Mouse (Mus musculus) MEL (cell line): ENCODE results near the gene Trim26. TPM values are rescaled to one million over a fixed set of nuclear protein-coding genes. Genes with fewer than 3 reads are reported as not detected.
"Not testable (repeated sequence)": the region's sequence is repeated elsewhere in the genome, so short reads cannot be mapped to it uniquely, and the experiment has no call there.

Experiments used
- DNase-seq: peaks from one replicate; pipeline ENCODE4 v3.0.0; 2011; ENCODE audit warnings: low read depth, low spot score
- H3K27ac ChIP-seq: 2 replicates; pipeline ENCODE4 v1.5.1; 2012; ENCODE audit warnings: low read depth, mild to moderate bottlenecking, control low read depth, low read length, moderate library complexity; ENCODE audit not compliant: control insufficient read depth
- H3K27me3 ChIP-seq, 2 experiments: fragments of 150-350 bp in 1 of 2; sonication (generic) in 1 of 2; 2 replicates each; pipeline ENCODE4 v1.6.1; 2012; ENCODE audit warnings: low read length in 2 of 2, mild to moderate bottlenecking in 2 of 2, improper control_type of control experiment in 1 of 2, moderate library complexity in 1 of 2; ENCODE audit not compliant: insufficient read depth in 2 of 2, control insufficient read depth in 1 of 2
- H3K36me3 ChIP-seq, 2 experiments: 2 replicates each; pipeline ENCODE4 v1.6.1; 2012 to 2014; ENCODE audit warnings: low read length in 2 of 2, improper control_type of control experiment in 1 of 2, inconsistent platforms in 1 of 2, mild to moderate bottlenecking in 1 of 2; ENCODE audit not compliant: insufficient read depth in 2 of 2, control insufficient read depth in 1 of 2
- H3K4me1 ChIP-seq, 2 experiments: fragments of 150-350 bp in 1 of 2; sonication (generic) in 1 of 2; 2 replicates each; pipeline ENCODE4 v1.6.1; 2012; ENCODE audit warnings: low read length in 2 of 2, improper control_type of control experiment in 1 of 2, mild to moderate bottlenecking in 1 of 2; ENCODE audit not compliant: insufficient read depth in 2 of 2, control insufficient read depth in 1 of 2
- H3K4me3 ChIP-seq, 2 experiments: fragments of 150-350 bp in 1 of 2; sonication (generic) in 1 of 2; 2 replicates each; pipeline ENCODE4 v1.5.1; 2012; ENCODE audit warnings: low read depth in 2 of 2, low read length in 2 of 2, mild to moderate bottlenecking in 2 of 2, moderate library complexity in 2 of 2, control low read depth in 1 of 2, improper control_type of control experiment in 1 of 2; ENCODE audit not compliant: control insufficient read depth in 1 of 2, insufficient read depth in 1 of 2
- H3K79me2 ChIP-seq: 2 replicates; pipeline ENCODE4 v1.6.1; 2012; ENCODE audit warnings: mild to moderate bottlenecking, low read length, moderate library complexity; ENCODE audit not compliant: control insufficient read depth, poor library complexity, insufficient read depth
- H3K9ac ChIP-seq: 2 replicates; pipeline ENCODE4 v1.6.1; 2012; ENCODE audit warnings: low read depth, mild to moderate bottlenecking, control low read depth, low read length, moderate library complexity; ENCODE audit not compliant: control insufficient read depth, poor library complexity, severe bottlenecking
- H3K9me3 ChIP-seq: fragments of 150-350 bp; sonication (generic); replicated peaks from 2 replicates; pipeline ENCODE4 v1.6.1; 2012; ENCODE audit warnings: mild to moderate bottlenecking, low read length, improper control_type of control experiment, moderate library complexity; ENCODE audit not compliant: insufficient read depth
- BHLHE40 ChIP-seq: IDR thresholded peaks from 2 replicates; pipeline ENCODE4 v1.6.1; 2012; ENCODE audit warnings: low read depth, mild to moderate bottlenecking, inconsistent platforms, low read length, improper control_type of control experiment, borderline replicate concordance
- CTCF ChIP-seq, 3 experiments: IDR thresholded peaks in 2 of 3; conservative IDR thresholded peaks in 1 of 3; 2 replicates each; pipeline ENCODE4 v1.5.1; 2011 to 2012; ENCODE audit warnings: low read length in 3 of 3, low read depth in 2 of 3, mild to moderate bottlenecking in 2 of 3, improper control_type of control experiment in 1 of 3, inconsistent platforms in 1 of 3, mixed read lengths in 1 of 3, moderate library complexity in 1 of 3; ENCODE audit not compliant: control insufficient read depth in 1 of 3, insufficient read depth in 1 of 3, poor library complexity in 1 of 3, severe bottlenecking in 1 of 3
- E2F4 ChIP-seq: IDR thresholded peaks from 2 replicates; pipeline ENCODE4 v1.6.1; 2011; ENCODE audit warnings: low read depth, low read length, improper control_type of control experiment, borderline replicate concordance
- ETS1 ChIP-seq: IDR thresholded peaks from 2 replicates; pipeline ENCODE4 v1.6.1; 2012; ENCODE audit warnings: low read depth, mild to moderate bottlenecking, inconsistent platforms, low read length, improper control_type of control experiment, moderate library complexity
- GABPA ChIP-seq: IDR thresholded peaks from 2 replicates; pipeline ENCODE4 v1.6.1; 2012; ENCODE audit warnings: low read depth, mild to moderate bottlenecking, inconsistent platforms, low read length, improper control_type of control experiment, moderate library complexity
- MAX ChIP-seq: IDR thresholded peaks from 2 replicates; pipeline ENCODE4 v1.6.1; 2011; ENCODE audit warnings: low read length, improper control_type of control experiment
- MYC ChIP-seq: IDR thresholded peaks from 2 replicates; pipeline ENCODE4 v1.6.1; 2011; ENCODE audit warnings: low read depth, mild to moderate bottlenecking, low read length, improper control_type of control experiment, moderate library complexity
- RAD21 ChIP-seq: IDR thresholded peaks from 2 replicates; pipeline ENCODE4 v1.6.1; 2011; ENCODE audit warnings: mild to moderate bottlenecking, low read depth, low read length, improper control_type of control experiment
- SIN3A ChIP-seq: IDR thresholded peaks from 2 replicates; pipeline ENCODE4 v1.6.1; 2012; ENCODE audit warnings: low read length, improper control_type of control experiment, inconsistent platforms
- SMC3 ChIP-seq: IDR thresholded peaks from 2 replicates; pipeline ENCODE4 v1.6.1; 2011; ENCODE audit warnings: low read depth, low read length, improper control_type of control experiment
- TCF12 ChIP-seq: IDR thresholded peaks from 2 replicates; pipeline ENCODE4 v1.6.1; 2014; ENCODE audit warnings: low read depth, mild to moderate bottlenecking, inconsistent platforms, low read length, improper control_type of control experiment, moderate library complexity
- UBTF ChIP-seq: IDR thresholded peaks from 2 replicates; pipeline ENCODE4 v1.6.1; 2012; ENCODE audit warnings: low read depth, mild to moderate bottlenecking, inconsistent platforms, low read length, improper control_type of control experiment, moderate library complexity, borderline replicate concordance; ENCODE audit not compliant: insufficient read depth
- USF2 ChIP-seq, 2 experiments: IDR thresholded peaks; 2 replicates each; pipeline ENCODE4 v1.6.1; 2011 to 2012; ENCODE audit warnings: improper control_type of control experiment in 2 of 2, low read length in 2 of 2, borderline replicate concordance in 1 of 2, inconsistent platforms in 1 of 2, low read depth in 1 of 2, mild to moderate bottlenecking in 1 of 2; ENCODE audit not compliant: insufficient read depth in 1 of 2
- ZC3H11A ChIP-seq: IDR thresholded peaks from 2 replicates; pipeline ENCODE4 v1.6.1; 2012; ENCODE audit warnings: low read depth, mild to moderate bottlenecking, inconsistent platforms, low read length, improper control_type of control experiment
- ZMIZ1 ChIP-seq: IDR thresholded peaks from 2 replicates; pipeline ENCODE4 v1.6.1; 2012; ENCODE audit warnings: low read depth, mild to moderate bottlenecking, inconsistent platforms, low read length, improper control_type of control experiment, moderate library complexity
- polyA plus RNA-seq, 2 experiments: library from polyadenylated mRNA; stranded (reverse) in 1 of 2; unstranded in 1 of 2; fragments of >175 nt in 1 of 2; fragments of >200 nt in 1 of 2; gene quantifications; 2 replicates each; pipeline versions ENCODE4 v1.2.1 to v1.2.4; 2012; ENCODE audit warnings: low replicate concordance in 2 of 2, low read depth in 1 of 2; ENCODE audit not compliant: insufficient read length in 2 of 2, insufficient read depth in 1 of 2, missing spikeins in 1 of 2
- total RNA-seq: library from RNA; depleted of rRNA; stranded (reverse); fragments of 300-350 nt; gene quantifications from 2 replicates; pipeline ENCODE4 v1.2.3, GENCODE M21; 2012

The Trim26 gene
- total and polyA plus RNA-seq, 3 experiments: 5.6 to 12.4 TPM; not detected in 1

DNA sequence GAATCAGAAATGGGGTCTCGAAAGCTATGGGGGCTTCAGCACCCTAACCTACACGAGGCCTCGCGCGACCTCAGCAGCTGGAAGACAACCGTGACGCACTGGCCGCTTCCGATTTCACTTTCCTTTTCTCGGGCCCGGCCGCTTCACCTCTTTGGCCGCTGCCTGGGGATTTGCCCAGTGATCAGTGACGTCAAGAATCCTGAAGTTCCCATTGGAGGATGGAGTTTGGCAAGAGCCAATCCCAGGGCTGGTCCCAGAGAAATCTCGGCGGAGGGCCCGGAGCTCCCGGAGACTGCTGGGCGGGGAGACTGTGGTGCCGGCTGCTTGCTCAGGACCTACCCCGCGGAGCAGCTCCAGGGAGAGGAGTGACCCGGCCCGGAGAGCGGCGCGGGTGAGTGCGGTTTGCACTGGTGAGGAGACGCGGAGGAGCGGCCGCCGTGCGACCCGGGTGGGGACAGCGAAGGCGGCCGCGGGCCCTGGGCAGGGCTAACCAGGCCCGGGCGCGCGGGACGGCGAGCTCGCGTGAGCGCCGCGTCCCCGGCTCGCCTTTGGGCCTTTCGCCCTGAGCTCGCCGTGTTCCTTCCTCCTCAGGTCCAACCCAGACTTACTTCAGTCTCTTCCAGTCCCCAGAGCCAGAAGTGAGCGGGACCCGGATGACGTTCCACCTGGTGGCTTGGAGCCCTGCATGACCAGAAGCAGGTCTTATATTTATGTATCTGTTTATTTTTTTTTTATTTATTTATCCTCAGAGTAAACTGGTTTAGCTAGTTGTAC is at the start of gene Trim26 (continued):
- no peak for TF ChIP-seq ZMIZ1
- TF ChIP-seq, all 39 proteins: peak for 14

- Histone ChIP-seq H3K4me1 (no peaks in the 10 kb centered on the region), H3K27ac (no peak overlapping the region), H3K9ac (no peak overlapping the region), H3K79me2 (no peaks in the 10 kb centered on the region), H3K27me3 (peaks cover 0 to 5% of the 10 kb centered on the region in 2 experiments; a peak in 1 of 4 replicates), H3K9me3 (no peaks in the 10 kb centered on the region), H3K36me3 (no peaks in the 10 kb centered on the region), H3K4me3 (no peak overlapping the region)
- no peak for DNase-seq
- no peak for TF ChIP-seq CTCF (IDR thresholded peaks at IDR 0.05 in 2 of 3, conservative IDR thresholded peaks at IDR 0.05 in 1 of 3; ENCODE audit: control insufficient read depth in 1 of 3, insufficient read depth in 1 of 3, low read depth in 2 of 3, low read length in 3 of 3, poor library complexity in 1 of 3, severe bottlenecking in 1 of 3)
- TF ChIP-seq MAX: no peak
- no peak for TF ChIP-seq SIN3A
- TF ChIP-seq GABPA: no peak
- no peak for TF ChIP-seq ETS1
- no peak for TF ChIP-seq E2F4
- TF ChIP-seq USF2 (IDR thresholded peaks at IDR 0.05; ENCODE audit: borderline replicate concordance in 1 of 2, insufficient read depth in 1 of 2, low read depth in 1 of 2, low read length in 2 of 2): no peak
- TF ChIP-seq BHLHE40: no peak
- TF ChIP-seq TCF12: no peak
- TF ChIP-seq ZMIZ1: no peak
- TF ChIP-seq MYC: no peak
- no peak for TF ChIP-seq UBTF
These were observed 48.6 kb upstream of the Trim26 start for GRCm38 (mm10) chr17:36788351-36788750.

GRCm38 (mm10) chr17:36788801-36789200 is 48.1 kb upstream of the Trim26 start:
- not testable (repeated sequence) for H3K27ac ChIP-seq, H3K9me3 ChIP-seq
- TF ChIP-seq MAX: 0 out of 2 replicates have a peak, but pooled peaks have one; percentile 33
- TF ChIP-seq CTCF (IDR thresholded peaks at IDR 0.05 in 2 of 3, conservative IDR thresholded peaks at IDR 0.05 in 1 of 3; ENCODE audit: control insufficient read depth in 1 of 3, insufficient read depth in 1 of 3, low read depth in 2 of 3, low read length in 3 of 3, poor library complexity in 1 of 3, severe bottlenecking in 1 of 3): peak; percentile 49 to 69 (median 63)
- peak; percentile 51; the same call in 1 of the 2 replicates for TF ChIP-seq MYC
- peak; percentile 48 for TF ChIP-seq SMC3
- TF ChIP-seq ZC3H11A: peak; percentile 27; the same call in 1 of the 2 replicates
- peak; percentile 65 for TF ChIP-seq RAD21
- TF ChIP-seq, all 39 proteins: peak for 6; not testable (repeated sequence) for 33
- H3K4me3 ChIP-seq, H3K27me3 ChIP-seq, H3K79me2 ChIP-seq, H3K4me1 ChIP-seq, H3K36me3 ChIP-seq, H3K9ac ChIP-seq: not testable (repeated sequence)
- peak; percentile 78 for DNase-seq
